ENCODE assay signal across 11 mouse cellular contexts in genomic region chr2:19145412-19145811, GRCm38 (mm10). TPM values are rescaled to one million over a fixed set of nuclear protein-coding genes. Genes with fewer than 3 reads are reported as not detected.
DNase-seq lines count a peak whose midpoint lies in the region; ATAC-seq and TF ChIP-seq lines count a peak whose summit lies in the region.
"Had no signal": no experiment of that assay in that cellular context is flagged by ENCODE, and none has a peak within 500 bp of the region (broad histone marks: within the 10 kb centered on the region; RNA-seq: fewer than 3 reads in every experiment).

No protein-coding gene starts in this region.

- H3K9ac ChIP-seq in heart, embryonic 16.5 days (ENCODE audit: low read length): no peak overlapping the region
- H3K9ac ChIP-seq in midbrain, postnatal 0 days (replicated peaks; ENCODE audit: low read length, poor library complexity, severe bottlenecking): no peak overlapping the region
- H3K9ac ChIP-seq in midbrain, embryonic 11.5 days (ENCODE audit: low read length): no peak overlapping the region
- H3K9ac ChIP-seq: hindbrain, embryonic 15.5 days; midbrain, embryonic 13.5 days; neural tube, embryonic 12.5 days had no signal

- no peaks in the 10 kb centered on the region for H3K9me3 ChIP-seq in heart, embryonic 16.5 days (replicated peaks; ENCODE audit: control insufficient read depth, low read length)
- H3K9me3 ChIP-seq in midbrain, postnatal 0 days (ENCODE audit: low read length): no peaks in the 10 kb centered on the region
- no peaks in the 10 kb centered on the region for H3K9me3 ChIP-seq in midbrain, embryonic 11.5 days (ENCODE audit: control insufficient read depth, low read length)
- H3K9me3 ChIP-seq: hindbrain, embryonic 15.5 days; midbrain, embryonic 13.5 days; neural tube, embryonic 12.5 days had no signal

- no peak overlapping the region for H3K4me3 ChIP-seq in heart, embryonic 16.5 days (ENCODE audit: low read length)
- no peak overlapping the region for H3K4me3 ChIP-seq in midbrain, postnatal 0 days (ENCODE audit: low read depth, low read length)
- H3K4me3 ChIP-seq in midbrain, embryonic 11.5 days (ENCODE audit: low read depth, low read length): no peak overlapping the region
- H3K4me3 ChIP-seq: hindbrain, embryonic 15.5 days; midbrain, embryonic 13.5 days; neural tube, embryonic 12.5 days had no signal

- peaks cover 29% of the 10 kb centered on the region for H3K4me1 ChIP-seq in heart, embryonic 16.5 days (ENCODE audit: control insufficient read depth, insufficient read depth, low read length)
- H3K4me1 ChIP-seq in midbrain, postnatal 0 days (ENCODE audit: insufficient read depth, low read length): no peaks in the 10 kb centered on the region
- no peaks in the 10 kb centered on the region for H3K4me1 ChIP-seq in midbrain, embryonic 11.5 days (ENCODE audit: control insufficient read depth, insufficient read depth, low read length)
- H3K4me1 ChIP-seq: neural tube, embryonic 12.5 days had no signal

- peak overlapping the region; percentile 82 for H3K27ac ChIP-seq in heart, embryonic 16.5 days (ENCODE audit: low read length)
- no peak overlapping the region for H3K27ac ChIP-seq in midbrain, postnatal 0 days (ENCODE audit: low read depth, low read length)
- H3K27ac ChIP-seq in midbrain, embryonic 11.5 days (ENCODE audit: low read depth, low read length): no peak overlapping the region
- H3K27ac ChIP-seq: hindbrain, embryonic 15.5 days; midbrain, embryonic 13.5 days; neural tube, embryonic 12.5 days had no signal

- ATAC-seq in heart, embryonic 16.5 days (replicated peaks; ENCODE audit: extremely low read depth, insufficient read depth, low FRiP score): 0 out of 2 replicates have a peak, but pooled peaks have one; percentile 9
- ATAC-seq in megakaryocyte progenitor cell, adult 5-6 weeks (replicated peaks; ENCODE audit: poor library complexity): peak; percentile 98
- no peak for ATAC-seq in midbrain, postnatal 0 days (ENCODE audit: low FRiP score)
- no peak for ATAC-seq in midbrain, embryonic 11.5 days (ENCODE audit: low FRiP score)

- H3K27me3 ChIP-seq in heart, embryonic 16.5 days (ENCODE audit: control insufficient read depth, insufficient read depth, low read length): no peaks in the 10 kb centered on the region
- no peaks in the 10 kb centered on the region for H3K27me3 ChIP-seq in midbrain, postnatal 0 days (ENCODE audit: insufficient read depth, low read length)
- no peaks in the 10 kb centered on the region for H3K27me3 ChIP-seq in midbrain, embryonic 11.5 days (ENCODE audit: control insufficient read depth, insufficient read depth, low read length)
- H3K27me3 ChIP-seq: hindbrain, embryonic 15.5 days; midbrain, embryonic 13.5 days had no signal

- no peak for TF ChIP-seq CTCF in midbrain, postnatal 0 days (IDR thresholded peaks at IDR 0.05)

- H3K4me2 ChIP-seq in heart, embryonic 16.5 days (ENCODE audit: low read depth, low read length): peak overlapping the region; percentile 28; the same call in 1 of the 2 replicates
- H3K4me2 ChIP-seq in midbrain, postnatal 0 days (ENCODE audit: low read depth, low read length, poor library complexity, severe bottlenecking): no peak overlapping the region
- H3K4me2 ChIP-seq in midbrain, embryonic 11.5 days: no peak overlapping the region
- H3K4me2 ChIP-seq: hindbrain, embryonic 15.5 days; midbrain, embryonic 13.5 days; neural tube, embryonic 12.5 days had no signal

- no peaks in the 10 kb centered on the region for H3K36me3 ChIP-seq in heart, embryonic 16.5 days (ENCODE audit: control insufficient read depth, insufficient read depth)
- no peaks in the 10 kb centered on the region for H3K36me3 ChIP-seq in midbrain, postnatal 0 days (ENCODE audit: insufficient read depth, low read length)
- no peaks in the 10 kb centered on the region for H3K36me3 ChIP-seq in midbrain, embryonic 11.5 days (ENCODE audit: control insufficient read depth, insufficient read depth, low read length)
- H3K36me3 ChIP-seq: hindbrain, embryonic 15.5 days; midbrain, embryonic 13.5 days; neural tube, embryonic 12.5 days had no signal

- DNase-seq in heart, adult 8-10 months (ENCODE audit: low spot score): no peak
- DNase-seq in lung, postnatal 36 days: peak; percentile 6
- DNase-seq in lung, postnatal 25 days (ENCODE audit: low spot score): no peak
- DNase-seq in midbrain, postnatal 0 days (ENCODE audit: low spot score): no peak
- no peak for DNase-seq in midbrain, embryonic 11.5 days (ENCODE audit: low spot score, missing footprints)
- DNase-seq: gastrocnemius, postnatal 14 days had no signal

- WGBS in heart, embryonic 16.5 days: 66% methylated on average over 3 of the region's 3 CpGs
- 86% methylated on average over 3 of the region's 3 CpGs for WGBS in midbrain, postnatal 0 days
- WGBS in midbrain, embryonic 11.5 days: 83% methylated on average over 3 of the region's 3 CpGs

RNA-seq across cellular contexts. Expression of gene Armc3, which starts 53.7 kb away (rescaled TPM):
- 0.45 and 0.49 TPM in 2 replicates for polyA plus RNA-seq in heart, embryonic 16.5 days (2015; fragmentation: Nextera tagmentation; extraction: Ambion mirVana)
- not detected for total RNA-seq in heart, adult 8-10 months (2022)
- 0.27 and 0.30 TPM in 2 replicates for total RNA-seq in megakaryocyte progenitor cell, adult 5-6 weeks (2015)
- total RNA-seq in megakaryocyte progenitor cell, adult 5-6 weeks (2017): 0.29 and 0.37 TPM in 2 replicates
- 0.82 and 1.0 TPM in 2 replicates for total RNA-seq in midbrain, postnatal 0 days (2014; rRNA removed)
- polyA plus RNA-seq in midbrain, postnatal 0 days (2015; fragmentation: Nextera tagmentation; extraction: Ambion mirVana): 0.77 and 1.1 TPM in 2 replicates
- 0.25 and 0.50 TPM in 2 replicates for polyA plus RNA-seq in midbrain, embryonic 11.5 days (2014; fragmentation: Nextera tagmentation; extraction: Ambion mirVana)
- total RNA-seq: gastrocnemius, postnatal 14 days had no signal

Comparison
In these comparisons a context has a peak if more than half of its experiments do, and no peak if none do; other contexts are left out.
1. ATAC-seq: peak in heart, embryonic 16.5 days (single experiment) and megakaryocyte progenitor cell, adult 5-6 weeks (single experiment); none in midbrain, postnatal 0 days (single experiment) and midbrain, embryonic 11.5 days (single experiment).